Mouse (Mus musculus) Patski (cell line): ENCODE measurements around the gene Grk5. TPM values are rescaled to one million over a fixed set of nuclear protein-coding genes. Genes with fewer than 3 reads are reported as not detected.
"Not testable (repeated sequence)": the region's sequence is repeated elsewhere in the genome, so short reads cannot be mapped to it uniquely, and the experiment has no call there.

Experiments used
- ATAC-seq: fragments of 100-300 bp; one replicate; pipeline ENCODE4 v1.8.0; 2021
- CTCF ChIA-PET: fragments of 350-600 bp; sonication (Branson Sonifier 250); formaldehyde crosslinking; loops from one replicate; lab custom pipeline; 2022; ENCODE audit warnings: inconsistent platforms; lab: Charles Lee
- POLR2A ChIA-PET: fragments of 350-600 bp; sonication (Branson Sonifier 250); formaldehyde crosslinking; loops from one replicate; lab custom pipeline; 2022; ENCODE audit warnings: antibody characterized with exemption, inconsistent platforms; lab: Charles Lee
- DNase-seq: peaks from one replicate; pipeline ENCODE4 v3.0.0-alpha.2; 2011; ENCODE audit warnings: low read depth, low spot score
- H3K27me3 ChIP-seq: fragments of 371-371 bp; one replicate; pipeline ENCODE4 v1.5.1; 2021
- CTCF ChIP-seq: fragments of 100-300 bp; IDR thresholded peaks from one replicate; pipeline ENCODE4 v1.5.1; 2021
- in situ Hi-C: fragments of 300-500 bp; cut with MboI; formaldehyde crosslinking; loops from 3 replicates; pipeline ENCODE4 v1.11.1; 2018; ENCODE audit warnings: low pct_unique_long_range_greater_than_20kb, mixed read lengths
- polyA plus RNA-seq: library from polyadenylated mRNA; unstranded; gene quantifications from one replicate; pipeline ENCODE4 v1.2.3, GENCODE M21; 2021

Grk5 gene
- polyA plus RNA-seq, 1 experiment from 2014 or later, result 13.8 TPM

GRCm38 (mm10) chr19:60905477-60905876 is 15.9 kb downstream of the Grk5 start:
- ATAC-seq (no peak), DNase-seq (no peak)
- TF ChIP-seq CTCF, result no peak
- H3K27me3 ChIP-seq, result no peaks in the 10 kb centered on the region
- in situ Hi-C loops, result no loop called here
- ChIA-PET CTCF (interaction anchor here (0.9 to 1.7 kb wide), 3 partner anchors 13 to 179 kb away, joined by 3 to 4 read pairs (median 4); no protein-coding TSS in a partner anchor), POLR2A (no interaction called here)

GRCm38 (mm10) chr19:60910304-60910703 is 20.8 kb downstream of the Grk5 start:
- DNase-seq, result no peak
- no peaks in the 10 kb centered on the region for H3K27me3 ChIP-seq
- ChIA-PET CTCF (no interaction called here), POLR2A (no interaction called here)
- in situ Hi-C loops, result no loop called here
- TF ChIP-seq CTCF, result no peak
- no peak for ATAC-seq

- ATAC-seq (no peak), DNase-seq (no peak)
- in situ Hi-C loops, result no loop called here
- ChIA-PET CTCF (interaction anchor here (0.7 to 1.1 kb wide), 2 partner anchors 16 to 20 kb away, joined by 3 read pairs; no protein-coding TSS in a partner anchor), POLR2A (no interaction called here)
- TF ChIP-seq CTCF, result no peak
- no peaks in the 10 kb centered on the region for H3K27me3 ChIP-seq
Observed at GRCm38 (mm10) chr19:60911653-60912052, 22.1 kb downstream of the Grk5 start.

- ATAC-seq, result no peak
- CTCF ChIA-PET, result interaction anchor here (0.7 to 1.6 kb wide), 3 partner anchors 20 to 35 kb away, joined by 3 read pairs; no protein-coding TSS in a partner anchor
- POLR2A ChIA-PET, result no interaction called here
- no peaks in the 10 kb centered on the region for H3K27me3 ChIP-seq
- in situ Hi-C loops, result no loop called here
- no peak for TF ChIP-seq CTCF
- no peak for DNase-seq
Observed at GRCm38 (mm10) chr19:60915236-60915635, 25.7 kb downstream of the Grk5 start.

GRCm38 (mm10) chr19:60915862-60916261 is 26.3 kb downstream of the Grk5 start:
- DNase-seq (no peak), ATAC-seq (no peak)
- TF ChIP-seq CTCF, result no peak
- H3K27me3 ChIP-seq, result no peaks in the 10 kb centered on the region
- POLR2A ChIA-PET, result interaction anchor here (0.6 to 0.7 kb wide), 2 partner anchors 13 to 149 kb away, joined by 4 to 5 read pairs; no protein-coding TSS in a partner anchor
- CTCF ChIA-PET, result interaction anchor here (0.7 to 1.6 kb wide), 3 partner anchors 20 to 35 kb away, joined by 3 read pairs; no protein-coding TSS in a partner anchor
- in situ Hi-C loops, result no loop called here

GRCm38 (mm10) chr19:60916869-60917570 is 27.5 kb downstream of the Grk5 start:
- H3K27me3 ChIP-seq, result no peaks in the 10 kb centered on the region
- ChIA-PET POLR2A (interaction anchor here (0.6 kb wide), 1 partner anchor 11 kb away, joined by 3 read pairs; no protein-coding TSS in a partner anchor), CTCF (interaction anchor here (0.7 to 1.8 kb wide), 2 partner anchors 25 to 167 kb away, joined by 3 to 5 read pairs; no protein-coding TSS in a partner anchor)
- in situ Hi-C loops, result no loop called here
- ATAC-seq (no peak), DNase-seq (no peak)
- no peak for TF ChIP-seq CTCF

GRCm38 (mm10) chr19:60924534-60924933 is 35.0 kb downstream of the Grk5 start:
- CTCF ChIA-PET, H3K27me3 ChIP-seq, ATAC-seq, DNase-seq, in situ Hi-C loops, POLR2A ChIA-PET: not testable (repeated sequence)

GRCm38 (mm10) chr19:60935001-60935400 is 45.5 kb downstream of the Grk5 start:
- in situ Hi-C loops, result no loop called here
- CTCF ChIA-PET, result interaction anchor here (1.0 to 1.4 kb wide), 3 partner anchors 9 to 48 kb away, joined by 3 to 4 read pairs (median 3); no protein-coding TSS in a partner anchor
- no peaks in the 10 kb centered on the region for H3K27me3 ChIP-seq
- POLR2A ChIA-PET, result interaction anchor here (0.7 kb wide), 1 partner anchor 39 kb away, joined by 3 read pairs; no protein-coding TSS in a partner anchor
- no peak for TF ChIP-seq CTCF
- ATAC-seq (no peak), DNase-seq (no peak)

GRCm38 (mm10) chr19:60939954-60940379 is 50.4 kb downstream of the Grk5 start:
- POLR2A ChIA-PET, result no interaction called here
- DNase-seq (peak; percentile 27), ATAC-seq (peak; percentile 86)
- TF ChIP-seq CTCF, result no peak
- in situ Hi-C loops, result no loop called here
- H3K27me3 ChIP-seq, result no peaks in the 10 kb centered on the region
- CTCF ChIA-PET, result interaction anchor here (0.7 to 0.9 kb wide), 2 partner anchors 47 to 145 kb away, joined by 3 read pairs; no protein-coding TSS in a partner anchor

- no peak for ATAC-seq
- POLR2A ChIA-PET, result no interaction called here
- DNase-seq, result no peak
- CTCF ChIA-PET, result no interaction called here
- in situ Hi-C loops, result no loop called here
- H3K27me3 ChIP-seq, result no peaks in the 10 kb centered on the region
- TF ChIP-seq CTCF, result no peak
Observed at GRCm38 (mm10) chr19:60940866-60941265, 51.3 kb downstream of the Grk5 start.
